Mouse (Mus musculus): Measurements from ENCODE around the gene Tex19.1.
"Not testable (repeated sequence)": the region's sequence is repeated elsewhere in the genome, so short reads cannot be mapped to it uniquely, and the experiment has no call there.

The Tex19.1 gene

GRCm38 (mm10) chr11:121145865-121146264, at the start of gene Tex19.1:
Gene Tex19.1, plus strand, starts transcription at chr11:121146143.
- no peak for DNase-seq

DNA sequence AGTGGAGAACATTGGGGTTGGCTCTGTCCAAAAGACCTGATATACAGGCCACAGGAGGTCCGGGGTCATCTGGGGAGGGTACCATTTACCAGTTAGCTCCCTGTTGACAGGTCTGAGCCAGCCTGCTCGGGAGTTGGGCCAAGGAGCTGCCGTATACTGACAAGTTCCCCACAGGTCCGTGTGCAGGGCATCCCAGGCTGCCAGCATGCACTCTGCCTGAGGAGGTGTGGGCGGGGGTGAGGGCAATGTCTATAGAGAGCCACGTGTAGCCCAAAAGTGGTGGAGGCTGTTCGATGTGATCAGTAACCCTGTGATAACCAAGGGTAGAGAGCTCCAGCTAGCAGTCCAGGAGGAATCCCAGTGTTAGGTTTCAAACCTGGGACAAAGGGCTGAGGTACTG, 46.2 kb upstream of the Tex19.1 start:
- no peak for DNase-seq

DNA sequence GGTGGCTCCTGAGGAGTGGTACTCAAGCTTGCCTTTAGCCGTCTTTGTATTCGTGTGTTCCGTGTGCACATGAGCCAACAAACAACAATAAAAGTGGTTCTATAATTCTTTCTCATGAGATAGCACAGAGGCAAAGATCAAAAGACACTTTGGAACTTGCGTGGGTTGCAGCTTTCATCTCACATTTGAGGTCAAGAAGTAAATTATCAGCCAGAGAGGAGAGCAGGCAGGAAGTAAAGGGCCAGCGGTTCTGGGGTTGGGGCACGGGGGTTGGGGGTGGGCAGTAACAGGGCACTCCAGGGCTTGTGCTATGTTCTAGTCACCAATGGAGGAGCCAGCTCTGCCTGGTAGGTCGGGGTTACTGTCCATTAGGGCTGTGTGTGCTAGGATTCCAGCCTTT, 45.3 kb upstream of the Tex19.1 start:
- DNase-seq, result no peak

GRCm38 (mm10) chr11:121101124-121101805, 44.7 kb upstream of the Tex19.1 start:
- no peak for DNase-seq

GRCm38 (mm10) chr11:121107242-121107641, 38.7 kb upstream of the Tex19.1 start:
- not testable (repeated sequence) for DNase-seq

DNA sequence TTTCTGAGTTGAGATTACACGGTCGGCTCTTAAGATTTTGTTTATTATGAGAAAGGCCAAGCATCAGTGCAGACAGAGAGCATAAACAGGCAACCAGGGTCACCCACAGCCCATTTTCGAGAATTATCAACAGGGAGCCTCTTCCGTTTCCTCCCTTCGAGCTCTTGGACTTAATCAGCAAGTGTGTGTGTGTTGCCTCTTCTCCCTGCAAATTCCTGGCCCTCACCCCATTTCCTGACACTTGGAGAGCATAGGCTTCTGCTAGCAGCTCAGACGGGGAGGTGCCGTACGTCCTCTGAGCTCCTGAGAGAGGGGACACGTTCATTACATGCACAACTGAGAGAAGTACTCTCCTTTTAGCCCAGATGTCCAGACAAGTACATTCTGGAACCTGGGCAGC, 37.9 kb upstream of the Tex19.1 start:
- DNase-seq, result peak; percentile 36

GRCm38 (mm10) chr11:121109986-121110385, 36.0 kb upstream of the Tex19.1 start:
- peak; percentile 65 for DNase-seq

DNA sequence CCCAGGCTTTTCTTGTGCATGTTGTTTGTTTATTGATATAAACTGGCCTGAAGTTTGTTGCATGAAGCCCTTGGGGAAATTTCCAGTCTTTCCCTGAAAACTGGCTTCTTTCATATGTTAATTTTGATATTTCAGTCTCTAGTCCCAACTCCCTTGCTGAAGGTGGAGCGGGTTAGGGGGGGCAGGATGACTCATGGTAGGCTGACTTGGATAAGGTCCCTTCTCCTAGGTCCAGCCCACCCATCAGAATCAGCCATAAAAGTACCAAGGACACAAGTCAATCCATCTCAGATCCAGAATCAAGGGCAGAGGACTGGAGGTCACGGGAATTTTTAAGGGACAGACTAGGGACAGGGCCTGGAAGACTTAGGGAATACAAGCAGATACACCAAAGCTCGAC, 34.9 kb upstream of the Tex19.1 start:
- no peak for DNase-seq

DNA sequence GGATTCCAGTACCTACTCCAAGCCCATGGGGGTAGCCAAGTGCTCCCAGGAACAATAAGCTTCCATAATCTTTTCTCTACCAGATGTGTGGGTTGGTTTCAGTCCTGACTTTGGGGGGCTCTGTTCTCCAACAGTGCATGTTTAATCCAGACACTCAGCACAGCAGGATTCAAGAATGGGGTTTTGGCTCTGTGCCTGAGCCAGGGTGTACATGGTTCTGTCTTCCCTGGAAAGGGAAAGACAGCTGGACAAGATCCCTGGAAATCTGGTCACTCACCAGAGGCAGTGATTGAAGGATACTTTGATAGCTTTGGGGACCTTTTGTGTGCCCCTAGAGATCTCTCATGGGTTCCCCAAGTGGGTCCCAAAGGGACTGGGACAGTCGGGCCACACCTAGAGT, 34.3 kb upstream of the Tex19.1 start:
- no peak for DNase-seq

- no peak for DNase-seq
Observed at GRCm38 (mm10) chr11:121112091-121112775, 33.7 kb upstream of the Tex19.1 start.

- DNase-seq, result no peak
Observed at GRCm38 (mm10) chr11:121118106-121118505, 27.8 kb upstream of the Tex19.1 start.

GRCm38 (mm10) chr11:121118577-121118976, 27.4 kb upstream of the Tex19.1 start, which contains the start of gene Tex19.2:
Gene Tex19.2, minus strand, starts transcription at chr11:121118677.
- DNase-seq, result no peak

DNA sequence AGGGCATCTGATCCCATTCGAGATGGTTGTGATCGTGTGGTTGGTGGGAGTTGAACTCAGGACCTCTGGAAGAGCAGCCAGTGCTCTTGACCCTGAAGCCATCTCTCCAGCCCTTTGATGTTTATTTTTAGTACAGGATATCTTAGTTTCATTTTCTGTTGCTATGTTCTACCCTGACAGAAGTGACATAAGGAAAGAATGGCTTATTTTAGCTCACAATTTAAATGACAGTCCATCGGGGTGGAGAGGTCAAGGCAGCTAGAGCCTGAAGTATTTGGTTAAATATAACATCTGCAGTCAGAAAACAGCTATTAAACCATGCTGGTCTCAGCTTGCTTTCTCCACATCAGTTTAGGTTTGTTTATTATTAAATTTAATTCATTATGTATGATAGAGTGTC, 24.8 kb upstream of the Tex19.1 start:
- DNase-seq, result no peak

DNA sequence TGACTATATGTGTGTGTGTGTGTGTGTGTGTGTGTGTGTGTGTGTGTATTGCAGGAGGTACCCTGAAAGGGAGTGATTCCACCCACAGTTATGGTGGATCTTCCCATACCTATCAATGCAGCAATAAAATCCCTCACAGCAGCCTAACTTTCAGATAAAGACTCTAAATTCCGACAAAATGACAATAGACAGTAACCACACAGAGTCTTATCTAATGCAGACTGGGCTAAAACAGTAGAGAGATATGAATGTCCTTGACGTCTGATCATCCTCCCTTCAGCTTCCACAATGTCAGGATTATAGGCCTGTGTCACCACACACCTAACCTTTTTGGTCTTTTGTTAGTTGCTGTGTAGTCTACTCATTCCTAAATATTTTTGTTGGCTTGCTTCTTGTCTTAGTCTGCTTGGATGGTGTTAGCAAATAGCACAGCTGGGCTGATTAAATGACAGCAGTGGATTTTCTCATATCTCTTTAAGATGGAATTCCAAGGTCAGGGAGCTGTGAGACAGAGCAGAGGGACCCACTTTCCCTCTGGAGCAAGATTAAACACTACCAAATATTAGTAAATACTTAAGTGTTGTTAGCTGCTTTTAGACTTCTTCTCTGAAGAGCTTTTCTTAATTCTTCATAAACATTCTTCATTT, 23.8 kb upstream of the Tex19.1 start:
- DNase-seq, result peak; percentile 13

DNA sequence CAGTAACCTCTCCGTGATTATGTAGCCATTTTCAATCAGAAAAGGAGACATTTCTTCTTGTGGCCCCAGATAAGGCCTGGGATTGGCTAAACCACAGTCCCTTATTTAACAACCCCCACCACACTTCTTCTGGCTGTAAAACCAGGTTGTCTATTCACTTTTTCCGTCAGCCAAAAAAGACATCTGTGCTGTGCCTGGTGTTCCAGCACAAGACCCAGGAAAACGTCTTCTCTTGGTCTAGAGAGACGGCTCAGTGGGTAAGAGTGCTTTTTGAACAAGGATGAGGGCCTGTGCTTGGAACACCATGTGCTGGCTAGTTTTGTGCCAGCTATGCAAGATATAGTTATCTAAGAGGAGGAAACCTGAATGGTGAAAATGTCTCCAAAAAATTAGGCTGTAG, 22.5 kb upstream of the Tex19.1 start:
- no peak for DNase-seq

DNA sequence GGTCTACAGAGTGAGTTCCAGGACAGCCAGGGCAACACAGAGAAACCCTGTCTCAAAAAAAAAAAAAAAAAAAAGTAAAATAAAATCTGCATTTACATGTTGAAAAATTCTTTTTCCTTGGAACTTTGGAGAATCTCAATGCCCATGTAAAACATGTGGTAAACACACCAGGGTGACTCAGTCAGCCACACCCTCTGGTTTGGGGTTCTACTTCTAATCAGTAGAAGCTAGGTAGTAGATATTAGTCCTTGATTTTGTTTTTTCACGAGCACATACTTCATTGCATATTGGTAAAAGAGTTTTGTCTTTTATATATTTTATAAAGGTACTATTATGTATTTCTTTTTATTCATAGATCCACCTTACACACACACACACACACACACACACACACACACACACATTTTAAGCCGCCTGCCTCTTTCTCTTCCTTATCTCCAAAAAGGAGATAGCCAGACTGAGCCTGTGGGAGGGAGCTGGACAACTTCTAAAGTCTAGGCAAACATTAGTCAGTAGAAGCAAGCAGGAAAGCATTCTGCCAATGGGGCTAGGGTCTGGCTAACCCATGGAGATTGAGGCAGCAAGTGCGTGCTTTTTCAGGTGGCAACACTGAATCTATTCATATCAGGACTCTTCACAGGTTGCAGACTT, 20.3 kb upstream of the Tex19.1 start:
- no peak for DNase-seq

DNA sequence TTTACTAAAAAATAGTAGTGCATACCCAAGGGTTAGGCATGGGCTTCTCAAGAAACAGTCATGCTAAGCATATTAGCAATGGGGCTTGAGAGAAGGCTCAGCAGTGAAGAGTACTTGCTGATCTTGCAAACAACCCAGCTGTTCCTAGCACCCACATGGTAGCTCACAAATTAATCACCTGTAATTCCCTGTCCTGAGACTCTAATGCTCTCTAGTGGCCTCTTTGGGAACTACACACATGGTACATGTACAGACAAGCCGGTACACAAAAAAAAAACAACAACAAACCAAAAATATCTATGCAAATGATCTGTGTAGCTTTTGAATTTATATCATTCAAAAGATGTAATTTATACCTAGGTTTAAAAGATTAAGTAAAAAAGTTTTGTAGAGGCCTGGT, 19.5 kb upstream of the Tex19.1 start:
- DNase-seq, result peak; percentile 51

- DNase-seq, result no peak
Observed at GRCm38 (mm10) chr11:121127441-121127840, 18.5 kb upstream of the Tex19.1 start.

DNA sequence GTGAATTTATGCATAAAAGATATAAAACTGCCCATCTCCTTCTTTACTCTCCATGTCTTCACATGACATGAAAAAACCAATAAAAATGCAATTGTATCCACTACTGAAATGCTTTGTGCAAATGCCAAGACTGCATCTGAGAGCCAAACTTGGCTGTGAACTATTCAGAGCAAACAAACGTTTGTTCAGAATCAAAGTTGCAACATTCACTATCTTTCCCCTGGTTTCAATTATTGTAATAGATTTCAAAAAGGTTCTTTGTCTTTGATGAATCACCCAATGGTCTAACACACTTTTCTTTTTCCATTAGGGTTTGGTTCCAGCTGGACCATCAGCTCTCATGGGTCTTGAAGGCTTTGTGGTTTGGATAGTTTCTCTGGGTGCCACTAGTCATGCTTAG, 16.3 kb upstream of the Tex19.1 start:
- peak; percentile 14 for DNase-seq

DNA sequence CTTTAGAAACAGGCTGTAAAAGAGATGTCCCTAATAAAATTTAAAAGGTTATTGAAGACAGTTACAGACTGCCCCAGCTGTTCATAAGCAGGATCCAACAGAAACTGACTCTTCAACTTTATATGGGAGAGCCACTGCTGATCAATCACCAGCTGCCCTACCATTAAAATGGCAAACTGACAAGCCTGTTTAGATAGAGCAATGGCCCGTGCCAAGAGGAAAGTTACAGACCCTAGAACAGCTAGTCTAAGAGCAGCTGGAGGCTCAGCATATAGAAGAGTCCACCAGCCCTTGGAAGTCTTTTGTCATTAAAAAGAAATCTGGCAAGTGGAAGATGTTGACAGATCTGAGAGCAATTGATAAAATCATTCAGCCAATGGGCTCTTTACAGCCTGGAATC, 11.3 kb upstream of the Tex19.1 start:
- DNase-seq, result no peak

DNA sequence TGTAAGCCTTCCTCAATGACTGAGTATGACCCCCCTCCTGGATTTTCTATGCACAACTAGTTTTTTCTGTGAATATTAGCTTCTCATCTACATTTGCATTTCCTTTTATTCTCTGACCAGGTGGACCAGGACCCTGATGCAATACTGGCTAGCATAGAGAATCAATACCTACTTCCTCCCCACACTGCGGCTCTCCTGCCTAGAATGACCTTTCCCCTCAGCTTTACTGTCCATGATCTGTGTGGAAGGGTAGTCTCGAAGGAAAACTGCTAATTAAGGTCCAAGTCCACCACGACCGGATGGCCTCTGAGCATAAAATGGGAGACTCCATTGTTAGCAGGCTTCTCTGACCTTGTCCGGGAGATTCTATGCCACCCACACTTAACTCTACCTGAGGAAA, 8.3 kb upstream of the Tex19.1 start:
- DNase-seq, result no peak

GRCm38 (mm10) chr11:121138732-121139131, 7.2 kb upstream of the Tex19.1 start:
- no peak for DNase-seq

DNA sequence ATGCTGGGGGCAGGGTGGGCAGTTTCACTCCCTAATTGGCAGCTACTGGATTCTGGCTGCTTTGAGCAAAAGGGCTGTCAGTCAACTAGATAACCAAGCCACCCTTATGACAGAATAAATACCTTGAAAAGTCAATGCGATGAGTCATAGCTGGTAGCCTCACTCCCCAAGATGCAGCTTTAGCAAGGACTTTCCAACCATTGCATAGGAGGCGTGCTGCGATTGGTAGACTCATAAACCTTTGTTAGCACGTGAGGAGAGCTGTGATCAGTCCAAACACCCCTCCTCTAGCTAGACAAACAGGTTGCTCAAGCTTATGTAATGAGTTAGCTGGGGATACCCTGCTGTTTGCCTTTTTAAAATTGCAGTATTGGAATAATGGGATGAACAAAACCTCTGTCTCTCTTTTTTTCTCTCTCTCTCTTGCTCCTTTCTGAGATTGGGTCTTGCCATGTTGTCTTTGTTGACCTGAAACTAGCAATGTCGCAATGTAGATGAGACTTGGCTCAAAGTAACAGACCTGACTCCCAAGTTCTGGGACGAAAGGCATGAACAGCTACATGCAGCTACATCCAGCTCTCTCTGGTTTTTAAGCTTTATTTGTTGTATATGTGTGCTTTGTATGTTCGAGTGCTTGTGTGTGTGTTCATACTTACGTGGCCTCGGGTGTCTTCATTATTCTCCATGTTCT, 2.5 kb upstream of the Tex19.1 start:
- peak; percentile 27 for DNase-seq

Measured in lung, postnatal 36 days (tissue).